Mouse (Mus musculus) cerebellum, adult 2 months (tissue): ENCODE results near the gene Polr2j. TPM values are rescaled to one million over a fixed set of nuclear protein-coding genes. Genes with fewer than 3 reads are reported as not detected.

Experiments
- DNase-seq, 2 experiments: peaks; one replicate each; pipeline ENCODE4 v3.0.0; 2021
- H3K27ac ChIP-seq: fragments of 200-500 bp; 2 replicates; pipeline ENCODE4 v1.5.1; 2012; ENCODE audit warnings: low read length, control low read depth, inconsistent platforms; ENCODE audit not compliant: insufficient read depth
- H3K27me3 ChIP-seq: fragments of 200-500 bp; 2 replicates; pipeline ENCODE4 v1.6.1; 2012; ENCODE audit warnings: inconsistent platforms, mild to moderate bottlenecking, low read length, moderate library complexity; ENCODE audit not compliant: control insufficient read depth, insufficient read depth
- H3K4me1 ChIP-seq: fragments of 200-500 bp; 2 replicates; pipeline ENCODE4 v1.6.1; 2011; ENCODE audit warnings: low read length; ENCODE audit not compliant: control insufficient read depth, insufficient read depth
- H3K4me3 ChIP-seq: fragments of 200-500 bp; replicated peaks from 2 replicates; pipeline ENCODE3; 2011; ENCODE audit warnings: mild to moderate bottlenecking, low read depth, low read length, control low read depth; ENCODE audit not compliant: insufficient read depth
- CTCF ChIP-seq: fragments of 200-500 bp; IDR thresholded peaks from 2 replicates; pipeline ENCODE4 v1.5.1; 2011; ENCODE audit warnings: low read depth, mild to moderate bottlenecking, control low read depth, low read length, moderate library complexity, borderline replicate concordance; ENCODE audit not compliant: insufficient read depth
- POLR2A ChIP-seq: fragments of 200-500 bp; IDR thresholded peaks from 2 replicates; pipeline ENCODE4 v1.6.1; 2011; ENCODE audit warnings: low read length, control low read depth, borderline replicate concordance; ENCODE audit not compliant: insufficient read depth
- WGBS: fragments of 180-500 bp; shearing (Covaris S2); methylation state at CpG from one replicate; pipeline ENCODE4 v1.1.7; 2018; 5-methylcytosine and 5-hydroxymethylcytosine counted together
- polyA plus RNA-seq: library from polyadenylated mRNA; depleted of rRNA; stranded (reverse); fragments of >200 nt; gene quantifications from 2 replicates; pipeline ENCODE4 v1.2.3, GENCODE M21; 2012

The Polr2j gene
- polyA plus RNA-seq, 1 experiment, result 123 TPM

GRCm38 (mm10) chr5:136116784-136117112 is 317 bp downstream of the Polr2j start:
- WGBS, result 0% methylated on average over 22 of the region's 22 CpGs
- no peak for DNase-seq
- H3K4me1 ChIP-seq, result peaks cover 6% of the 10 kb centered on the region; the same call in 1 of the 2 replicates
- no peaks in the 10 kb centered on the region for H3K27me3 ChIP-seq
- TF ChIP-seq POLR2A (no peak), CTCF (no peak)
- peak overlapping the region; percentile 54; the same call in 1 of the 2 replicates for H3K27ac ChIP-seq
- peak overlapping the region; percentile 88 for H3K4me3 ChIP-seq

- 86% methylated on average over 10 of the region's 10 CpGs for WGBS
- Histone ChIP-seq H3K4me1 (peaks cover 6% of the 10 kb centered on the region; the same call in 1 of the 2 replicates), H3K4me3 (no peak overlapping the region), H3K27ac (no peak overlapping the region), H3K27me3 (no peaks in the 10 kb centered on the region)
- DNase-seq, result no peak
- TF ChIP-seq CTCF, result no peak
- no peak for TF ChIP-seq POLR2A
Observed at GRCm38 (mm10) chr5:136122165-136122564, 5.7 kb downstream of the Polr2j start.

DNA sequence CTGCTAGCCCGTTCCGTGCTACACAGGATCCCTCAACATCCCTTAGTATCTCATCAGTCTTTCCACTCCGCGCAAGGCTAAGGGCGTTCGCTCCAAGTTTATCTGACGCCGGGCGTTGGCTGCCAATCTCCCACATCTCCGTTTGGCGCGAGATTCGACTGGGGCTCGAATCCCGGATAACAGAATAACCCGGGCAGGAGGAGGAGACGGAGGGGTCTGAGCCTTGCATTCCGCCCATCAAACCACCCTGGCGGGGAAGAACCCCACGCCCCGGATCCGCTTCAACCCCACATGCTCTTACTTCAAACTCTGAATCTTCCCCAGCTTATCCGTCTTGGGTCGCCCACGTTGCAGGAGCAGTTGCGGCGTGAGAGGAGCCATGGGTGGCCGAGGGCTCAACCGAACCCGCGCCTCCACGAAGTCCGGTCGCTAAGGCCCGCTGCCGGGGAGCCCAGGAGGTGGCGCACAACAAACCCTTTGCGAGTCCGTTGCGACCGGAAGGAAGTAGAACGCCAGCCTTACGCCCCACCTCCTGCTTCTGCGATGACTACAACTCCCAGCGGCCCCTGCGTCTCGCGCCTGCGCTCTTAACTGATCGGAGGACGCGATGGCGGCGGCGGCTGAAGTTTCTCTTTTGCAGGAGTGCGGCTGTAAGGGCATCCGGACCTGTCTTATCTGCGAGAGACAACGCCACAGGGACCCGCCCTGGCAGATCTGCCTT is 19.3 kb downstream of the Polr2j start, which contains the start of the genes Lrwd1 and Alkbh4:
TSS of gene Lrwd1 (minus strand) at position 504 of the 721 bp plus-strand sequence.
TSS of gene Alkbh4 (plus strand) at position 576 of the 721 bp plus-strand sequence.
- under 1% methylated on average over 60 of the region's 60 CpGs for WGBS
- H3K4me3 ChIP-seq, result peak within 1 kb of the TSS; percentile 97
- TF ChIP-seq POLR2A (peak; percentile 55), CTCF (peak; percentile 62; the same call in 1 of the 2 replicates)
- DNase-seq, result peak; percentile 96
- H3K27me3 ChIP-seq, result no peaks in the 10 kb centered on the region
- peak within 1 kb of the TSS; percentile 27 for H3K27ac ChIP-seq
- peaks cover 12% of the 10 kb centered on the region for H3K4me1 ChIP-seq

- Histone ChIP-seq H3K27ac (peak overlapping the region; percentile 14; the same call in 1 of the 2 replicates), H3K4me3 (peak overlapping the region; percentile 97), H3K4me1 (peaks cover 12% of the 10 kb centered on the region), H3K27me3 (no peaks in the 10 kb centered on the region)
- DNase-seq, result no peak
- TF ChIP-seq POLR2A (no peak), CTCF (no peak)
- WGBS, result 6% methylated on average over 20 of the region's 20 CpGs
Observed at GRCm38 (mm10) chr5:136136292-136136990, 20.0 kb downstream of the Polr2j start.

GRCm38 (mm10) chr5:136137658-136138274 is 21.3 kb downstream of the Polr2j start:
- no peaks in the 10 kb centered on the region for H3K27me3 ChIP-seq
- peaks cover 12% of the 10 kb centered on the region for H3K4me1 ChIP-seq
- no peak overlapping the region for H3K4me3 ChIP-seq
- TF ChIP-seq POLR2A (no peak), CTCF (peak; percentile 68)
- DNase-seq, result peak in 1 of 2 experiments; percentile 46
- 75% methylated on average over 13 of the region's 13 CpGs for WGBS
- H3K27ac ChIP-seq, result no peak overlapping the region

DNA sequence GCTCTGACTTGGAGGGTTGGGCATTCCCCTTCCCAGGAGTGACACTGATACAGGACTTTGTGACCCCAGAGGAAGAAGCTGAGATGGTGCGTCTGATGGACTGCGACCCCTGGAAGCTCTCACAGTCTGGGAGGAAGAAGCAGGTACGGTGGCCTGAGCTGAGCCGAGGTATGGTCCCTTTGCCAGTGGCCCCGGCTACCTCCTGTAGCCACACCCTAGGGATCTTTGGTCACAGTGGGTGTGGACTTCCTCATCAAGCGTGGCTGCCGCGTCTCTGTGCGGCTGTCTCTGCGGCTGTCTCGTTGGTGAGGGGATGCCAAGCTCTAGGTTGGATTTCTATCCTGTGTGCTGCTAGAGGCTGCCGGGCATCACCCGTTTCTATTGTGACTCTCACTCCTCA is 23.0 kb downstream of the Polr2j start:
- no peak overlapping the region for H3K27ac ChIP-seq
- no peaks in the 10 kb centered on the region for H3K27me3 ChIP-seq
- 84% methylated on average over 13 of the region's 13 CpGs for WGBS
- DNase-seq, result no peak
- peaks cover 12% of the 10 kb centered on the region for H3K4me1 ChIP-seq
- no peak overlapping the region for H3K4me3 ChIP-seq
- TF ChIP-seq CTCF (no peak), POLR2A (no peak)

- TF ChIP-seq POLR2A (no peak), CTCF (no peak)
- Histone ChIP-seq H3K27ac (peak overlapping the region; percentile 46), H3K27me3 (no peaks in the 10 kb centered on the region), H3K4me1 (peaks cover 8% of the 10 kb centered on the region), H3K4me3 (no peak overlapping the region)
- 13% methylated on average over 10 of the region's 10 CpGs for WGBS
- DNase-seq, result peak; percentile 38 to 45
Observed at GRCm38 (mm10) chr5:136140057-136140482, 23.6 kb downstream of the Polr2j start.
